Mouse (Mus musculus): Measurements from ENCODE around the gene Gja1.
A peak's percentile ranks its signal among the peaks of the same experiment; 100 is the strongest.
"Not testable (repeated sequence)": the region's sequence is repeated elsewhere in the genome, so short reads cannot be mapped to it uniquely, and the experiment has no call there.

The Gja1 gene

DNA sequence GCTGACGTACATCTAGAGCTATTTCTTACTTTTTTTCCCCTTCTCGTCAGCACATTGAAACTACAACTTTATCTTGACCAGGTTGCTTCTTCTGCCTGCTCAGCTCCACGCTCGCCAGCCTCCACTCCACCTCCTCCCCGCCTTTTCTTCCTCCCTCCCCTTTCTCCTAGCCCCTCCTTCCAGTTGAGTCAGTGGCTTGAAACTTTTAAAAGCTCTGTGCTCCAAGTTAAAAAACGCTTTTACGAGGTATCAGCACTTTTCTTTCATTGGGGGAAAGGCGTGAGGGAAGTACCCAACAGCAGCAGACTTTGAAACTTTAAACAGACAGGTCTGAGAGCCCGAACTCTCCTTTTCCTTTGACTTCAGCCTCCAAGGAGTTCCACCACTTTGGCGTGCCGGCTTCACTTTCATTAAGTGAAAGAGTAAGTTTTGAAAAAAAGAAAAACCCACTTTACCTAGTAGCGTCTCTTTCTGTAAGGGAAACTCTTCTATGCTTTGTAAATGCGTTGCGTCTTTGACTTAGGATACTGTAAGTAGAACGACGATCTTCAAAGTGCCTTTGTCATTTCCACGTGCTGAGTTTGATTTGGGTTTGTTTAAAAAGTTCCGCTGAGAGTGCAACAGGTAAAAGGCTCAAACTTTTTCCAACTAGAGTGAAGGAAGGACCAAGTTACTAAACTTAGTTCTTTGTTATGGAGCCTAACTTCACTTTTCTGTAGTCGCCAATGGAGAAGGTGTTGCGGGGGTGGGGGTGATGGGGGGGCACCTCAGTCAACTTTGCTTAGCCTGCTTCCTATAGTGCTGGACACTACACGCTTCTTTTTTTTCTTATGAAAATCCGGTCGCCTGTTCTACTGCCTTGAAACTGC, at the start of gene Gja1:
TSS of gene Gja1 (plus strand) at position 234 of the 869 bp plus-strand sequence.
- DNase-seq: peak; percentile 59 to 73

DNA sequence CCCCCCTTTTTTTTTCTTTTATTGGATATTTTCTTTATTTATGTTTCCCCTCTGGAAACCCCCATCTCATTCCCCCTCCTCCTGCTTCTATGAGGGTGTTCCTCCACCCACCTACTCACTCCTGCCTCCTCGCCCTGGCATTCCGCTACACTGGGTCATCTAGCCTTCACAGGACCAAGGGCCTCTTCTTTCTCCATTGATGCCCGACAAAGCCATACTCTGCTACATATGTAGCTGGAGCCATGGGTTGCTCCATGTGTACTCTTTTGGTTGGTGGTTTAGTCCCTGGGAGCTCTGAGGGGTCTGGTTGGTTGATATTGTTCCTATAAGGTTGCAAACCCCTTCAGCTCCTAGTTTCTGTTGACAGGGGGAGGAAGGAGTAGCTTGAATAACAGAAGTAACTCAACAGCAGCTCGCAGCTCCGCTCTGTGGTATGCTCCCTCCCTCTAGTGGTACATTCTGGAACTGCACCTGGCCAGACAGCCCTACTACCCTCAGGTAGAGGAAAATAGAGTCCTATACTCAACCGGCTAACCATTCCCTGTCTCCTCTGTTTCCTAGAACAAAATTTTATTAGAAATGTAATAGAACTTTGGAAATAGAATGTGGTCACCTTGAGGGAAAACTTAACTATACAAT, 38.2 kb upstream of the Gja1 start:
- peak; percentile 90 for DNase-seq

DNA sequence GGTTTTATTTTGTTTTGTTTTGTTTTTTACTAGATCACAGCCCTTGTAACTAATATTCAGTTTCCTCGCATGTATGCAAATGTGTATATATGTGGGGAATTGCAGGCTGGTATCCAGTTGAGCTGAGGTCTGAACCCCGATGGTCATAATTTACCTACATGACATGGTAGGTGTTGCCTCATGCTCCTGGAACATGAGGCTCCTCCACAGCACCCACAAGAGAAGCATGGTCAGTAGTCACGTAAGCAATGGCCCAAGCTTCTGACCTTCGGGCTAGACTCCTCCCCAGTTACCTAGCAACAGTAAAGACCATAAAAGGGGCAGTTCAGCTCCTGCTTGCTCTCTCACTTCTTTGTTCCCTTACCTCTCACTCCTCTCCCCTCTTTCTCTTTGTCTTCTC, 16.7 kb upstream of the Gja1 start:
- DNase-seq: no peak

DNA sequence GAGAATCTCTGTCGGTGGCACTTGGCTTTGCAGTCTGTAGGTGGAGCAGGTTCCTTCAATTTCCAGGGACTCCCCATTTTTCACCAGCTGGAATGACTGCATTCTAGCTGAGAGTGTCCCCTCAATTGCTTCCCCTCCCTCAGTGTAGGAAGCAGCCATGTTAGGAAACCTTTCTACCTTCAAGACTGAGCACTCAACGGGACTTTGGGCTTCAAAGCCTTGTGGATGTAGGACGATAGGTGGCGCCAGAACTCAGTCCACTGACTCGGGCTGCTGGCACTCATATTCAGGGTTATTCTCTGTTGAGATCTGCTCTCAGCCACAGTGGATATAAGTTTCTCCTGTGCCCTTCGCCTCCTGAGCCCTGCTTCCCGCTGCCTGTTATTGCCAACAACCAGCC, 8.1 kb upstream of the Gja1 start:
- peak; percentile 84 to 85 for DNase-seq

DNA sequence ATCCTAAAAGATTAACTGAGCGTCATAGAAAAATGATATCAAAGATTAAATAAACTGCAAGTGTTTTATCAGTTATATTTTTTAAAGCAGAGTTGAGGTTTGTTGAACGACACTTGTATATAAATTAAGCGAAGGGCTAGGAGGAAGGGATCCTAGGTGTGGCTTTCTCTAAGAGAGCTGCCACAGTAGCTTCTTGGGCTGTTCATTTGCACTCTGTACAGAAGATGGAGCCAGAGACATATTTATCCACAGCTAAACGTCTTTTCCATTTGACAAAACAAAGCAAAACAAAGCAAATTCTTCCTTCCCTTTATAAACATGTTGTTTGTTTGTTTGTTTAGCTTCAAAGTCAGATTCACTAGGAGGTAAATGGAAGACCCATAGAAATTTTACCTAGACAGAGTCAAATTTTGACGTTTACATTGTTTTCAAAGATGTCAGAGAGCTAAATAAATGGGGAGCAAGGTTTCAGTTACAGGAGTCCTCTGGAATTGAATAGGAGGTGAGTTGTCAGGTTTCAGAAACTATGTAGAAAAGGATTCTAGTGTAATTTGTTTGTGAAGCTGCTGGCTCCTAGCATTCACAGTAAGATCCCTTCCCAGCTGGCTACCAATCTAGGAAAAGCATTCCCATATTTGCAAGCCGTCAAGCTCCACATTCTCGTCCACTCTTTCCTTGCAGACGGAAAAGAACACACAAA, 4.0 kb upstream of the Gja1 start:
- peak in 1 of 2 experiments; percentile 3 for DNase-seq

DNA sequence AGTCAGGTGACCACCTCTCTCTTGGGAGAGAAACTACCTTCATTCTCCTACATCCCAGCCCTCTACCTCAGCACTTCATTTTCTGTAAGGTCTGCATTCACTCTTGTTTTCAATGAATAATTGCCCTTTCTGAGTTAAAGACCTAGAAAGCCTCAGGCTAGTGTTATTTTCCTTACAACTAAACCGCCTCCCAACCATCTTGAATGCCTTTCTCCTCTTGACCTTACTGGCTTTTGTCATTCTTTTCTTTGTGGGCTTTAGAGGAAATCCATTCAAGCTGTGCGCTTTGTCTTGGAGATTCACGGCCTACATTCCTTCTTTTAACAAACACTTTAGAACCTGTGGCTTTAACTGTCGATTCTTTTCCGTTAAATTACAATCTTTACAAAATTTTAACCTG, 3.0 kb upstream of the Gja1 start:
- no peak for DNase-seq

DNA sequence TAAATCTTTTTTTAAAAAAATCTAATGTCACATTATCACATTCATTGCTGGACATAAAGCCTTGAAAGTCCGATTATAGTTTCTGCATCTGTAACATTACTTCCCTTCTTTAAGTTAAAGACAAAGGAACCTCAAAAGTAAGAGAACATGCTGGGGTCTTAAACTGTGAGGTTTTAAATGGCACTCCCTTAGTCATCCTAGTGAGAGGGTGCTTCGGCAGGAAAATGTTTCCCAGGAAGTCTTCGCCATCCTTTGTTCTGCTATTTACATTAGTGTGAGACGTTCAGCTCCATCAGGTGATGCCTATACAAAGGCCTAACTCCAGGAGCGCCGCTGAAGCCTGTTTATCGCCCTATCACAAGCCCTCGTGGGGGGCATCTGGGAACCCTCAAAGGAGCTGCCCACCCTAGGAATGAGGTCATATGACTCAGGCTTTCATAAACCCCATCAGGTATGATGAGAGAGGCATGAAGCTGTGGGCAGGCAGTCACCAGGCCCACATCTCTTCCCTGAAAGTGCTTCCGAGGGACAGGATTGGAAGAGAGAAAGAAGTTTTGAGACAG, 1.1 kb upstream of the Gja1 start:
- DNase-seq: no peak

DNA sequence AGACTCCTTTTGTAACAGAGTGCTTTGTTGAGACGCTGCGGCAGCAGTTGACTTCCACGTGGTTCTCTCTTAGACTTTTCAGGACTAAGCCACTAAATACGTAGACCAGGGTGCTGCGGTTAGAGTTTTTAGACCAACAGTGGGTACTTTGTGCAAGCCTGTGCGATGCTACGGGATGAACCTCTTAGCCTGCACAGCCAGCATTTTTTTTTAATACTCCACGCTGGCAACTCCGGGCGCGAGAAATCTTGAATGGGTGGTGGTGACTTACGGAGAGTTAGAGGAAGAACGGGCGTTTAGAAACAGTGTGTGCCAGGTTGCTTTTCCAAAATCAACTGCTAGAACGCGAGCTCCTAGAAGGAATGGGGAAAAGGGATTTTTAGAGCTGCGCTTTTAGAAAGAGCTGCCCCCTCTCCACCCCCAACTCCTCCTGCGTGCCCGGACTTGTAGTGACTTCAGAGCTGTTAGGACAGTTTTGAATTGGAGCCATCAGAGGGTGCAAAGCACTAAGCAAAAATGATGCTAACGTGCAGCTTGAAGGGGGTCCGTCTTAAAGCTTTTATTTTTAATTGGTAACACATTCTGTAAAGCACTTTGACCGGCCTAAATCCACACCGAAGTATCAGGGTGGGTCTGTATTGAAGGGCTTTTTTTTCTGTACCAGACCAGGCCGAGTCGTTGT, 977 bp downstream of the Gja1 start:
- DNase-seq: peak; percentile 29 to 59

DNA sequence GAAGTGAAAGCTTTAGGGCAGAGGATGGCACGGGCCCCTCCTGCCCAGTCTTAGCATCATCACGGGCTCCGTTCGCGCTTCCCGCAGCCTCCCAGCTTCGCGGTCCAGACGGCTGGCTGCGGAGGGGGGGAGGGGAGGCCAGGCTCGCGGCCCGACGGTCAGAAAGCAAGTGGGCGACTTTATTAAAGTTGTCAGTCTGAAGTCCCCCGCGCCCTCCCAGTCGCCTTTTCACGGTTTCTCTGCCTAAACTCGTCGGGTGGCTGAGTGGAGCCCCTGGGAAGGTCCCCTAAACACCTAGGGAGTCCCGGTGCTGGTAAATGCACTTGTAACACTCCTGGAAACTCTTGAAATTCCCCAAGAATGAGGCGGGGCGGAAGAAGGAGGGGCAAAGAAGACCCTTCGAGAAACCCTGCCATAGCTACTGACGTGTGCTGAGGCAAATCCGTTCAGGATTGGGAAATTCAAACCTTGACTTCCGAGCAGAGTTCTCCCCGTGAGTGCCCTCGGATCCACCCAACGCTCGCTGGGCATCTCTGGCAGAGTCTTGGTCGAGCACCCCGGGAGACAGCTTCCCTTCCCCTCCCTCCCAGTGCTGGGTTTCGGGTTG, 1.6 kb downstream of the Gja1 start:
- DNase-seq: peak; percentile 67 to 80

DNA sequence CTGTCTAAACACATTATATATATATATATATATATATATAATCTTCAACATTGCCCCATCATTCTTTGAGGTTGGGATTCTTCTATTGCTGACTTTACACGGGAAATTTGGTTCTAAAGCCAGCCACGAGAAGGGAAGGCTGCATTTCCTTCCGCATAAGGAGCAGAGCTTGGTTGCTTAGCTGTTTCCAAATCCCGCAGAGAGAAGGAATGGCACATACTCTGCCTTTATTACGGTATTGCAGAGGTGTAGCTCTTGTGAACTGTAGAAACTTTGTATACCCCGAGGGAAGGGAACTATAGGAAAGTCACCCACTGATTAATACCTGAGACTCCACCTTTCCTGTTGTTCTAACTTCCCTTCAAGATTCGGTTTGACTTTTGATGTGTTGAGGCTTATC, 2.6 kb downstream of the Gja1 start:
- DNase-seq: peak in 1 of 2 experiments; percentile 8

DNA sequence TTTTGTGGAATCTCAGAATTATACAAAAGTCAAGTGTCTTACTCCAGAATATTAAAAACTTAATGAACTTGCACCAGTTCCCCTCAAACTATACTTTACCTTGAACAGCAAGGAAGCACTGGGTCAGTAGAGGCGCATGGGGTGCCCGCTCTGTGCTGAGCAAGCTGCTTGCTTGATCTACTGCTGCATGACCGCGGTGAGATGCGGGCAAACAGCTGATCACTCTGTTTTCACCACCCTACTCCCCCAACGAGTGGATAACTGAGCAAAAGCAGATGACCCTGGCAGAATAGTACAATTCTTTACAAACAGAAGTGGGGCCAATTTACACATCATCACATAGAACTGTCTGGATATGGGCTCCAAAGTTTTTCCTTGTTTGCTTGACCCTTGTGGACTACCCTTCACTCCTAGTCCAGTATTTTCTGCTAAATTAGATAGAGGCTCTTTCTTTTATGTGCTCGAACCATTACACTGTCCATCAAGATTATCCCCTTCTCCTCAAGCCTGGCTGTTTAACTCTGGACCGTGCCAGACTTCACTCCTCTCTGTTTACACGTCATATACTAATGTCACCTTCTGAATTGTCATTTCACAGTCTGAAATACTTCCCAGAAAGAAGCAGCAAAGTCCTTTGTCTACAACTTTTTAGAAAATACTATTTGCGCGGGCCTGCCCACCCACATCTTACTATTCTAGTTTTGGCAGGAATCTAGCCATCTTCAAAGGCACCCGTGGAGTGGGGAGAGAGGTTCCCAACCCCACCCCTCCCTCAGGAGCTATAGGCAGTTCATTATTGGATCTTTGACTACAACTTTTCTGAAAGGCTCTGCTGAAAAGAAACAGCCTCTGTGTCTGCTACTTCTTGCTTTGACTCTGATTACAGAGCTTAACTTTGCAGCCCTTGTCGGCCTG, 8.3 kb downstream of the Gja1 start:
- no peak for DNase-seq

DNA sequence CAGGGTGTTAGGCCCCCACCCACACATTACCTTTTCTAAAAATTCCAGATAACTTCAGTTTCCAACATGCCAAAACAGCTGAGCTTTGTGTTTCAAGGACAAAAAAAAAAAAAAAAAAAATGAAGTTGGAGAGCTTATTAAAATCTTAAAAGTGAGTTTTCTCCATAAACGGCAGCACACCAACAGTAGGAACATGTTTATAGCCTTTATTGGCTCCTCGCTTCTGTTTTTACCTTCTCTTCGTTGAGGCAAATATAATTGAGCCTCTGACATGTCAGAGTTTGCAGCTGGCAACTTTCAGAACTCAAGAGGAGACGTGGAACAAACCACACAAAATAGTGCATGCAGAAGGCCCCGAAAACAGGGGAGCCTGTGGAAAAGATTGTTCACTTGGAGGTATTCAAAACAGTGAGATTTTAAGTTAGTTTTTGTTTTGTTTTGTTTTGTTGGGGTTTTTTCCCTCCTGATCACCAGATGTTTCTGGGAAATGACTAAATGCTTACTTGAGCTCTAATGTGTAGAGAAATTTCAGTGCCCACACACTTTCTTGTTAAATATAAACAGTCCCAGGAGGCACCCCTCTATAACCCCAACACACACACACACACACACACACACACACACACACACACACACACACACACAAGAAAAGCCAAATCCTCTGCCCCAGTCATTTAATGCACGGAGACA, 16.1 kb downstream of the Gja1 start:
- no peak for DNase-seq

DNA sequence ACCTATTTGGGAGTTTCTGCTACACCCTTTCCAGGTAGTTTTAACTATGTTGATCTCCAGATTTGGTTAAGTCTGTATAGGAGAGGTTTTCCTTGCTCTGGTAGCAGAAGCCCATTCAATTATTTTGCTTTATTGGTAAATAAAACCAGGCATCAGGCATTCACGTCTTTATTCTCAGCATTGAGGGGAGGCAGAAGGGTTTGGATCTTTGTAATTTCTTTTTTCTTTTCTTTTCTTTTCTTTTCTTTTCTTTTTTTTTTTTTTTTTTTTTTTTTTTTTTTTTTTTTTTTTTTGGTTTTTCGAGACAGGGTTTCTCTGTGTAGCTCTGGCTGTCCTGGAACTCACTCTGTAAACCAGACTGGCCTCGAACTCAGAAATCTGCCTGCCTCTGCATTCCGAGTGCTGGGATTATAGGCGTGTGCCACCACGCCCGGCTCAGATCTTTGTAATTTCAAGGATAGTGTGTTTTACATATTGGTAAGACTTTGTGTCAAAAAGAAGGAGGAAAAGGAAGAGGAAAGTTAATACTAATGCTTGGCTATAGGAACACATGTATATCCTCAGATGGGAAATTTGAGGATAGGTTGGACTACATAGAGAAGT, 16.8 kb downstream of the Gja1 start:
- not testable (repeated sequence) for DNase-seq

DNA sequence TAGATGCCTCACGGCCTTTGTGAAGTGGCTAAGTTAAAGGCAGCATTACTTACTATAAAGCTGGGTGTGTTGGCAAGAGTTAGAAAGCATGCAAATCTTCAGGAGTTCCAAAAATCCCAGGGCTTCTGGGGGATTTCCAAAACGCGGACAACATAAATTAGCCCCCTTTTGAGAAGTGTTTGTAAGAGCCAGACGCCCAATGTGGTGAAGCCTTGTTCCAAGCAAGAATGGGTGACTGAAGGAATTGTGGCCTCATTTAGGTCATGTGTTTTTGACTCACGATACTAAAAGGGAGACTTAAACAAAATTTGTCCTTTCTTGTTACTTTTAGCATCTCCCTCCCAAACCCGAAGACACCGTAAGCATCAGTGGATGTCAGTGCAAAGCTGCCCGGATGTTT, 20.7 kb downstream of the Gja1 start:
- no peak for DNase-seq

DNA sequence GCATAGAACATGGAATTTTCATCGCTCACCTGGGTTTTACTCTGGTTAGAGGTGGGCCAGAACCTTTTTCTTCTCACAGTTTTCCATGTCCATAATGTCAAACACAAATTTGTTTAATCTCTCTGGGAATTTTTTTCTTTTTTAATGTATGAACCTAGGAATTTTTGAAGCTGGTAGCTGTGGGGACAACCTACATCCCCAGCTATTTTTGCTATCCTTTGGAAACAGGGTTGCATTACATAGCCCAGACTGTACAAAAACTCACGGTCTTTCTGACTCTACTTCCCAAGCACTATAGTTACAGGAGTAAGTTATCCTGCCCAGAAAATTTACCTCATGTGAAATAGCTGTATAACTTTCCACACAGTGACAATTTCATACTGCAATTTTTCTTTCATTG, 21.2 kb downstream of the Gja1 start:
- DNase-seq: no peak

DNA sequence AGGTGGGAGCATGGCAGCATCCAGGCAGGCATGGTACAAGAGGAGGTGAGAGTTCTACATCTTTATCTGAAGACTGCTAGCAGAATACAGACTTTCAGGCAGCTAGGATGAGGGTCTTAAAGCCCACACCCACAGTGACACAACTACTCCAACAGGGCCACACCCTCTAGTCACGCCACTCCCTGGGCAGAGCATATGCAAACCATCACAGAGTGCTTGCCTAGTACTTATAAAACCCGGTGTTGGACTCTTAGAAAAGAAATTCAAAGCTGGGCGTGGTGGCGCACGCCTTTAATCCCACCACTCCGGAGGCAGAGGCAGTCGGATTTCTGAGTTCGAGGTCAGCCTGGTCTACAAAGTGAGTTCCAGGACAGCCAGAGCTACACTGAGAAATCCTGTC, 24.3 kb downstream of the Gja1 start:
- DNase-seq: not testable (repeated sequence)

DNA sequence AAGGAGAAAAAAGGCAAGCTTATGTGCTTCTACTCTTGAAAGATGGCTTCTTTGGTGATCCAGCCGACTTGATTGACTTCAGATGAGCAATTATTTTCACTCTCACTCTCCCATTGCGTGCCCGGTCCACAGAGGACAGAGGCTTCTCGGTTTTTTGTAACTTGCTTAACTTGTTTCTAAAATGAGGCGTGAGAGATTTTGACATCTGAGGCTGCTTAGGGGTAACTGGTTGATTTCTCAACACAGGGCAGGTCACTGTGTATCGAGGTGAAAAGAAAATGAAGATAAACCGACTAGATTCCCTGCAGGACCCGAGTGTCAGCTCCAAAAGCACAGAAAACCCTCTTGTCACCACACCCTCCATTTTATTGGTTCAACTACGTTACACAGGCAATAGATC, 28.8 kb downstream of the Gja1 start:
- DNase-seq: no peak

DNA sequence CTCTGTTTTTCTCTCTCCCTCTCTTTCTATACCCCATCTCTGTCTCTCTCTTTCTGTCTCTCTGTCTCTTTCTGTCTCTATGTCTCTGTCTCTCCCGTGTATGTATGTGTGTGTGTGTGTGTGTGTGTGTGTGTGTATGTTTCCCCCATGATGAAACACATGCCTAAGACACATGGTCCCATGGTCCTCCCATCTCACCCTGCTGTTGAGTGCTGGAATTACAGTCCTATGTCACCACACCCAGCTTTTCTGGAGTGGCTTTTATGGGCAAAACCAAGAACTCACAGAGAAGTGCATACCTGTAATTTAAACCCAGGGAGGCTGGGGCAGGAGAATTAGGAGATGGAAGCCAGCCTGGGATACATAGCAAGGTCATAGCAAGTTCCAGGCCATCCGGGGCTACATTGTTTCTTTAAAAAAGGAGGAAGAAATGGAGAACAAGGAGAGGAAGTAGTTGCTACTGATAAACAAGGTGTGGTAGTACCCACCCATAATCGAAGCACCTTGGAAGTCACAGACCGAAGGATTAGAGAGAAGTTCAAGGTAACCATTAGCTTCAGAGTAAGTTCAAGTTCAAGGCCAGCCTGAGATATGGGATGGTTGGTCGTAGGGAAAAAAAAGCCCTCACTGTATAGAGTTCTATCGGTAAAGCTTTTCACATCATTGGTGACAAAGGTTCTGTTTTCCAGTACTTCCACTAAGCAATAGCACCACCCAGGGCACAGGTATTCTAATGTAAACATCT, 29.4 kb downstream of the Gja1 start:
- no peak for DNase-seq

DNA sequence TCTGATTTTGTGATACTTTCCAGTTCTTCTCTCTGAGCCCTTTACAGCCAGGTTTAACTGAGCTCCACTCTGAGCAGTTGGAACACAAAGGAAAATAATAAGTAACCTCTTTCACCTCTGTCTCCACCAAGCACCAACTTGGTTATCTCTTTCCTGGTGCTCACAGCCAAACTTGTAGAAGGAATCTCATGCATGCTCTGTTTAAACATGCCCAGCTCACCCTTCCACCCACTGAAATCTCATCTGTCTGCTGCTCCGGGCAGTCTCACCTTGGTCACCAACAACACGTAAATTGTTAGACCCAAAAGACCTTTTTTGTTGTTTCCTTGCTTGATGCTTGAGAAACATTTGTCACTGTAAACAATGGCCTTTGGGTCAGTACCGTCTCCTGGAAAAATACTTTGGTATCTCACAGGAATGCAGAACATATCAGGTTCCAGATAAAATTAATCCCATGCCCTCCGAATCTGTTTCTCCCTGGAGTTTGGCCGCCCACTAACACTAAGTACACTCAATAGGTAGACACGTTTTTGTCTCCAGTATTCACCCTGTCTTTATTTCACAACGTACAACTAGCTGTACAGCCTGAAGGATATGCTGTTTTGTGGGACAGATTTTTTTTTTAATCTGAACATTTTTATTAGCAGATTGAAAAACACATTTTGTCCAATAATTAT, 38.9 kb downstream of the Gja1 start:
- DNase-seq: no peak

All from kidney, postnatal 4 days (tissue).